Mouse (Mus musculus): ENCODE data around the gene Olfr1217. TPM values are rescaled to one million over a fixed set of nuclear protein-coding genes. Genes with fewer than 3 reads are reported as not detected.
"Not testable (repeated sequence)": the region's sequence is repeated elsewhere in the genome, so short reads cannot be mapped to it uniquely, and the experiment has no call there.

Olfr1217 gene
- total RNA-seq (2021), result not detected
- long read RNA-seq, result 0 reads

DNA sequence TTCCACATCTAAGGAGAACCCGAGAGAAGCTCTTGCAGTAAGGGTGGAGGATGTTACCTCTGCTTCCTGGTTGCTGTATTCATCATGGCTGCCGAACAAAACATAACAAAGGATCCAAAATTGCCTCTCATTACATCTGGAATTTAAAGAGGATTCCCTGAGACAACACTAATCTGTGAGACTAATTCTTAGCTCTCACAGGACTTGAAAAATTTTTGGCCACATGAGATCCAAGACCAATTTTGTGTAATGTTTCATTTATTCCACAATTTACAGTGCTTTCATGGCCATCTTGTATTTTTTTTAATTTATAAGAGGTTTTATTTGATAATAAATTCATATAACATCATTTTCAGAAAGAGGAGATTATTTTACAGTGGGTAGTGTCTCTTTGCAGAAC, at the start of gene Olfr1217:
Gene Olfr1217 (minus strand): TSS at position 101 of the 400 bp plus-strand sequence.
- no peak for DNase-seq (ENCODE audit: low spot score in 2 of 2)

DNA sequence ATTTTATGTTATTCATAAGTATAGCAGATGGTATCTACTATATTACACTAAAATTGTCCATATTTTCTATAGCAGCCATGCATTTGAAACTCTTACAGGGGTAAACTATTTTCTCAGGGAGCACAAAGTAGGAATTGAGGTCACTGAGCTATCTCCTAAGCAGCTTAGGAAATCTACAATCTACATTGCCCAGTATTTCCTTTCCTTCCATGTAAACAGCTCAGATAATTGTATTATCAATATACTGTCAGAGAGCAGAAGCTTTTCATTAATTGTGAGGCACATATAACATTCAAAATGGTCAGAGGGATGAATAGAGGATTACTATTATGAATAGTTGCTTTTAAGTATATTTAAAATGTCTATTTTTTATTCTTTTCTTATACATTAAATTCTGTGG, 49.6 kb upstream of the Olfr1217 start:
- DNase-seq (ENCODE audit: low spot score in 2 of 2), result no peak

DNA sequence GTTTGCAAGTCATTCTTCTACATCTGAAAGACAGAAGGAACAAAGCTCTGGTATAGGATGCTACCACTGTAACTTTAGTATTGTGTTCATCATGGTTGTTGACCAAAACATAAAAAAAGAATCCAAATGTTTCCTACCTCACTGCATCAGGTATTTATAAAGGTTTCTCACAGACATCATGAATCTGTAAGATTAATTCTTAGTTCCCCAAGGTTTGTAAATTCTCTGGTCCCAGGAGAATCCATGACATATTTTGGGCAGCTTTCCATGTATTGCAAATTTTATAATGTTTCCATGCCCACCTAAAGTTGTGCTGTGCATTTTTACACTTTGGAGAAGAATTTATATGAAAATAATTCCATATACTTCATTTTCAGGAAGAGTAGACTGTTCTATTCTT, 29.2 kb upstream of the Olfr1217 start, which contains the start of gene Olfr1218:
Gene Olfr1218 (minus strand): TSS at position 101 of the 400 bp plus-strand sequence.
- DNase-seq (ENCODE audit: low spot score in 2 of 2), result no peak

DNA sequence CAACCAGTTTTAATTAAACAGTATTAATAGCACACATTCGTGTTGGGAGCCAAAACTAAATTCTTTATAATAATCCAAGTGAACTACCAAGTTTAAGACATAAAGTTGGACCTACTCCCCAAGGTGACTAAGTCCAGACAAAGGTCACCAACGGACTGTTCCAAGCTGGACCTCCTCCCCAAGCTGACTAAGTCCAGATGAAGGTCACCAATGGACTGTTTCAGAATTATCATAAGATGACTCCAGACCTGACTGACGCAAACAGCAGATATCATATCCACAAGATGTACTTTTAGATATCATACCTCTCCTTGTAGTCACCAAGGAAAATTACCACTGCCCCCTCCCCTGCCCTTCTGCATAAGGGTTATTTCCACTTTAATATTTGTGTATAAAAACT, 10.4 kb downstream of the Olfr1217 start:
- not testable (repeated sequence) for DNase-seq (ENCODE audit: low spot score in 2 of 2)

DNA sequence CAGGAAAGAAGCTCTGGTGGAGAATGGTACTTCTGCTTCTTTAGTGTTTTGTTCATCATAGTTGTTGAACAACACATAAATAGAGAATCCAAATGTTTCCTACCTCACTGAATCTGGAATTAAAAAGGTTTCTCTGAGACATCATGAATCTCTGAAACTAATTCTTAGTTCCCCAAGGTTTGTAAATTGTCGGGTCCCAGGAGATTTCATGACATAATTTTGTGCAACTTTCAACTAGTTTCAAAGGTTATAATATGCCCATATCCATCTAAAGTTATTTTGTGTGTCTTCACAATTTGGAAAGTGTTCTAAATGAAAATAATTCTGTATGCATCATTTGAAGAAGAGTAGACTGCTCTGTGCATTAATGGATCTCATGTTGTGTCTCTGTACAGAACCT, 13.6 kb downstream of the Olfr1217 start, which contains the start of gene Olfr1216:
Gene Olfr1216 (minus strand): TSS at position 101 of the 400 bp plus-strand sequence.
- no peak for DNase-seq (ENCODE audit: low spot score in 2 of 2)

DNA sequence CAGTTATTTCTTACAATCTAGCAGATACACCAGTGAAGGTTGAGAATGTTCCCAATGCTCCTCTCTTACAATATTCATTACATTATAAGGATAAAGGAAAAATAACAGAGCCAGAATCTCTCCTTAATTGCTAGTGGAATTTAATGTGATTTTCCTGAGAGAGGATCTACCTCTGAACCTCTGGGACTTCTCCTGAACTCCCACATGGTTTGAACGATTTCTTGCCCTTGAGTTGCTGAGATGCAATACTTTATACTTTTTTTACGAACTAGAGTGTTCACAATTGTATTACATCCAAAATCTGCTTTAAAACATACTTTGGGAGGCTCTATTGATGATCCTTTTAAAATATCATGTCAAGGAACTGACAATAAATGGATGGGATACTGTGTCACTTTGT, 25.0 kb downstream of the Olfr1217 start, which contains the start of gene Olfr1215:
Gene Olfr1215 (minus strand): TSS at position 101 of the 400 bp plus-strand sequence.
- no peak for DNase-seq (ENCODE audit: low spot score in 2 of 2)

DNA sequence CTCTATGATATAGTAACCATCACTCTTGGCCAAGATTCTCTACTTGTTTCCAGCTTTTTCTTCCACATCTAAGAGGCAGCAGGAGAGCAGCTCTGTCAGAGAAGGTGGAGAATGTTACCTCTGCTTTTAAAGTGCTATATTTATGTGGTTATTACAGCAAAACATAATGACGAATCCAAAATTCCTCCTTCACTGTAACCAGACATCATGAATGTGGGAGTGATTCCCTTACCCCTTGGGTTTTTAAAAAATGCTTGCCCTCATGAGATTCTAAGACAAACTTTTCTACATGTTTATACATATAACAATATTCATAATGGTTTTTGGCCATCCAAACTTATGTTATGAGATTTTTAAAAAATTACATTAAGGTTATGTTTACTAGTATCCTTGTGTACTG, 39.3 kb downstream of the Olfr1217 start, which contains the start of gene Olfr1214:
Gene Olfr1214 (minus strand): TSS at position 101 of the 400 bp plus-strand sequence.
- DNase-seq (ENCODE audit: low spot score in 2 of 2), result no peak

DNA sequence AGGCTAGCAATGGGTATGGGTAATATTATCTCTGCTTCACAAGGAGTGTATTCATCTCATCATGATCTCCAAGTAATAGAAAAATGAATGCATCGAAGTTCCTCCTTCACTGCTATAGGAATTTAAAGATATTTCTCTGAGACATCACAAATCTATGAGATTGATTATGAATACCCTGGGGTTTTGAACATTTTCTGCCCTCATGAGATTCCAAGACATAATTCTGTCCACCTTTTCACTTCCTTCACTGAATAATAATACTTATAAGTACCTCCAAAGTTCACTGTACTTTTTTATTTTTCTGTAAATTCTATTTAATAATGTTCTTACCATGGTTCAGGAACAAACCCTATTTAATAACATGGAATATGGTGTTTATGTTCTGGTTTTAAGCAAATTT, 51.7 kb downstream of the Olfr1217 start, which contains the start of gene Gm13762:
Gene Gm13762 (minus strand): TSS at position 101 of the 400 bp plus-strand sequence.
- DNase-seq (ENCODE audit: low spot score in 2 of 2), result no peak

Other genes starting within 250 kb of the Olfr1217 start
- gene Olfr1201, start 239.0 kb downstream of the Olfr1217 start, total RNA-seq (2021), result not detected
- not detected for gene Olfr1202, start 217.6 kb downstream of the Olfr1217 start, total RNA-seq (2021)
- gene Olfr1205, start 202.3 kb downstream of the Olfr1217 start, total RNA-seq (2021), result not detected
- not detected for gene Olfr1204, start 182.8 kb downstream of the Olfr1217 start, total RNA-seq (2021)
- gene Olfr1206, start 168.8 kb downstream of the Olfr1217 start, total RNA-seq (2021), result not detected
- not detected for gene Olfr1208, start 129.8 kb downstream of the Olfr1217 start, total RNA-seq (2021)
- not detected for gene Olfr1209, start 116.9 kb downstream of the Olfr1217 start, total RNA-seq (2021)
- not detected for gene Olfr1211, start 94.0 kb downstream of the Olfr1217 start, total RNA-seq (2021)
- gene Olfr1212, start 78.1 kb downstream of the Olfr1217 start, total RNA-seq (2021), result not detected
- not detected for gene Gm13762, start 51.8 kb downstream of the Olfr1217 start, total RNA-seq (2021)
- gene Olfr1214, start 39.4 kb downstream of the Olfr1217 start, total RNA-seq (2021), result not detected
- gene Olfr1215, start 25.1 kb downstream of the Olfr1217 start, total RNA-seq (2021), result not detected
- gene Olfr1216, start 13.7 kb downstream of the Olfr1217 start, total RNA-seq (2021), result not detected
- not detected for gene Olfr1218, start 29.1 kb upstream of the Olfr1217 start, total RNA-seq (2021)
- not detected for gene Olfr1219, start 51.4 kb upstream of the Olfr1217 start, total RNA-seq (2021)
- not detected for gene Olfr1220, start 74.8 kb upstream of the Olfr1217 start, total RNA-seq (2021)
- gene Olfr1221, start 85.2 kb upstream of the Olfr1217 start, total RNA-seq (2021), result not detected
- not detected for gene Olfr1222, start 101.0 kb upstream of the Olfr1217 start, total RNA-seq (2021)
- not detected for gene Olfr1223, start 119.5 kb upstream of the Olfr1217 start, total RNA-seq (2021)
- gene Olfr1224-ps1, start 132.0 kb upstream of the Olfr1217 start, total RNA-seq (2021), result not detected
- not detected for gene Olfr1225, start 142.6 kb upstream of the Olfr1217 start, total RNA-seq (2021)
- gene Olfr1226, start 168.0 kb upstream of the Olfr1217 start, total RNA-seq (2021), result not detected
- gene Olfr1228, start 222.0 kb upstream of the Olfr1217 start, total RNA-seq (2021), result not detected

All from layer of hippocampus, adult 18-20 months (tissue).